Mouse (Mus musculus) G1E (cell line): ENCODE measurements around the gene Mipep.

Source experiments
- CTCF ChIP-seq: IDR thresholded peaks from 2 replicates; pipeline ENCODE4 v1.5.1; 2012; ENCODE audit warnings: low read depth, low read length, inconsistent platforms, mixed read lengths
- GATA1 ChIP-seq: IDR thresholded peaks from 2 replicates; pipeline ENCODE4 v1.6.1; 2012; ENCODE audit warnings: borderline replicate concordance, low read length, inconsistent platforms, mixed read lengths
- GATA2 ChIP-seq: IDR thresholded peaks from 2 replicates; pipeline ENCODE4 v1.6.1; 2012; ENCODE audit warnings: low read depth, low read length, inconsistent platforms, borderline replicate concordance
- POLR2AphosphoS5 ChIP-seq: IDR thresholded peaks from 2 replicates; pipeline ENCODE4 v1.6.1; 2012; ENCODE audit warnings: low read depth, low read length, inconsistent platforms; ENCODE audit not compliant: insufficient replicate concordance
- TAL1 ChIP-seq: conservative IDR thresholded peaks from 2 replicates; pipeline ENCODE4 v1.6.1; 2012; ENCODE audit warnings: low read depth, low read length, inconsistent platforms, mixed read lengths

DNA sequence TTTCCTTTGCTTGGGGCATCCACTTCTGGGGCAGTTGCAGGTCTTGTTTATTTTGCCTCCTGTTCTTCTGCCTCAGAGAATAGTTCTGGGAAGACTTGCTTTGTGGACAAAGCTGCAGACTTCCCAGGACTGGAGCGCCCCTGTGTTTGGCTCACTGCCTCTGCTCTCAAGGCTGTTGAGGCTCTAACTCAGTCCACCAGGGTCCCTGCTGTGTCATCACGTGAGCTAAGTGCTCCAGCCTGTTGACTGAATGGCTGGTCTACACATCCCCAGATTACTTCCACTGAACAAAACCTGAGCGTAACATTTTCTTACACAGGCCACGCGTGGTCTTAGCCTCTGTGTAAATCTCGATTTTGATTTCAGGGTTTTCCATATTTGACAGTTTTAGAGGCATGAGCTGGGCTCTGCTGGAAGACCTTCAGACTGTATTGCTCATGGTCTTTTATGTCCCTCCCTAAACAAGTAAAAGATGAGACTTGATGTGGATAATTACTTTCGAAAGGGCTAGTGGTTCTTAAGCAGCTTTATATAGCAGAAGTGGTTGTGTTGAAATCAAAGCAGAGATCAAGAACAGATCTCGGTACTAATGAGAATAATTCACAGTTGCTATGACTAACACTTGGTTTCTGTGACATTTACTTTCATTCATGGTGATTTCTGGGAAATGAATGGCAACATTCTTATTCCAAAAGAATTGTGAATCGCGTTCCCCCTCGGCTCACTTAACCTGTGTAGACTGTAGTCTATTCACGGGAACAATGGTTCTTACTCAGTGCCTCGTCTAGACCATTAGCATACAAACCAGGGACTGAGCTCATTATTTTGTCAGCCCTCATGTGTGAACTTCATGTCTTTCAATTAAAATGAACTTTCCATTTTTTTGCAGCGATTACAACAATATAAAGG lies 31.2 kb upstream of the Mipep start:
- TF ChIP-seq POLR2AphosphoS5: no peak
- TF ChIP-seq CTCF: no peak
- no peak for TF ChIP-seq GATA1
- TF ChIP-seq TAL1: no peak
- no peak for TF ChIP-seq GATA2
